Mouse (Mus musculus): ENCODE results near the gene Amigo3.

Gene Amigo3

GRCm38 (mm10) chr9:108053665-108054225 lies 786 bp downstream of the Amigo3 start:
- no peak for DNase-seq

- DNase-seq = no peak
Measured at GRCm38 (mm10) chr9:108054331-108055040, 1.5 kb downstream of the Amigo3 start.

DNA sequence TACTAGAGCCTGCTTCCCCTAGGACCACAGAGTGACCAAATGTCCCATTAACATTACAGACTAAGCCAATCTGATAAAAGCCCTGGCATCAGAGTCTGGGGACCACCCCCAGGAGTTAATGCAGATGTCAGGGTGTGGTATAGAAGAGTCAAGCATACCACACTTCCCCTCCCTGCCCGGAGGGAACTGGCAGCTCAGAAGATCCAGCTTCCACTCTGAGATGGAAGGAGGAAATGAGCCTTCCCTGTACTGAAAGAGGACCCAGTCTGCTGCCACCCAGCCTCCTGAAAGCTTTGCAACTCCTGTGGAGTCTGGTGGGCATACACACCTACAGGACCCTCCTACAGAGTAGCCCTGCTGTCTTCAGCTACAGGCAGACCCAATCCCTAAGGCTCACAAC lies 2.1 kb downstream of the Amigo3 start:
- no peak for DNase-seq

DNA sequence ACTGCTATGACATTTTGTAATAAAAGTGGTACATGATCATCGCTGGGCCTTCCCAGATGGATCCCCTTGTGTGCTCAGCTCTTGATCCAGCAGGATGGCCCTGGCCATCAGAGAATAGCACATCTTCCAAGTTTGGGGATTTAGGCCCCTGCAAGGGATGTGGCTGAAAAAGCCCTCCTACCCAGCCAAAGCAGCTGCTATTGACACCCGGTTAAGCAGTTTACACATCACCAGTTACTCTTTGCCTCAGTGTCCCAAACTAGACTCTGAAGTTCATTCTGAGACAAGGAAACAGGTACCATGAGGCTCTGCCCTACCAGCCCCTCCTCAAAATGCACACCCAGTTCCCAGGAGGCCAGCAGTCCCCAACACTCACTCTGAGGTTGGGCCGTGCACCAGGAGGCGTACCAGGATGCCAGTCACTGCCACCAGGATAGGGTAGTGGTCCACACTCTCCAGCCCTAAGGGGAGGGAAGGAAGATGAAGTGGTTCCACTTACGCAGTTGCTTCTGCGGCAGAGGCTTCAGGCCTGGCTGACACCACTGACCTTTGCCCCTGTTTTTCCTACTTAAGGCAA lies 2.8 kb downstream of the Amigo3 start:
- DNase-seq = no peak

DNA sequence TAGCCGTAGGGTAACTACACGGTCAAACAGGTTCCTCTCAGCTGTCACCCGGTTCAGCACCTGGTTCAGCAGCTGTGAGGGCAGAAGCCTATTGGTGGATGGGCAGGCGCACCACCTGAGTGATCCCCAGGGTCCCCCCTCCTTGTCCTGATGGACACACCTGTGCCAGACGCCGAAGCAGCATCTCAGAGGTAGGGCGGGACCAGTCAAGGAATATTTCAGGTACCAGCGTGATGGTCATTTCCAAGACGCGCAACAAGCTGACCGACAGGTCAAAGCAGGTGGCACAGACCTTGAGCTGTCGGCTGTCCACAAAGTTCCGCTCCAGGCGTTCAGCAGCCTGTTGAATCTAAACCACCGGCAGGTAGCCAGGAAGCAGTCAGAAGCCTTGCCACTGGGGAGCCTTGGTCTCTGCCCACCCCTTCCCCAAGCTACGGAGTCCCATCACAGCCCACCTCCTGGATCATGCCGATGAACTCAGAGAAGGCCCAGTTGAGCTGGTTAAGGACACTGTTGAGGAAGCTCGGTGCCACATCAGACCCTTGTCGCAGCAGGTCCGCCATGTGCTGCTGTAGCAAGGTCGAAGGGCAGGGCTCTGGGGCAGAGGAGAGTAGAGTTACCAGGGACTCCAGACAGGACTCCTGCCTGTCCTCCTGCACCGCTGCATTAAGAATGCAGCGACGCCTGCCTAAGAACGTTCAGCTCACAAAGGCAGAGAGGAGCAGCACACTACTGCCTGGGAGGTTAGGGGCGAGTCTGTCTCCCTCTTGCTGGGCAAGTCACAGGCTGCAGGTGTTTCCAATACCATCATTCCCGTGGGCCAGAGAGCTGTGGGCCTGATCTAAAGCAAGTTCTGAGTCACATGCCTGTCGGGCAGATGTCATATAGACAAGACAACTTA lies 3.7 kb downstream of the Amigo3 start:
- DNase-seq = no peak

DNA sequence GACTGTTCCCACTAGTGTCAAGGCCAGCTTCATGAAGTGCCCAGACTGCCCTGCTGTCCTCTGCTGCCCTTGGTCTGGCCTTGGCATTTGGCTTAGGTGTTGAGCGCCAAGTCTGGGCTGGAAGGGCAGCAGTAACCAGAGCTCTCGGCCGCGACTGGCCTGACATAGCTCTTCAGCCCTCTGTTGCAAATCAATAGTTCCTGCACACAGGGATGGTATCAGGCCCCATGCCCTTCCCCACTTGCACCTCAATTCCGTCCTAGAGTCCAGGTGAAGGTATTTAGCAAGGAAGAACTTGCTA lies 4.3 kb downstream of the Amigo3 start:
- no peak for DNase-seq

- no peak for DNase-seq
Measured at GRCm38 (mm10) chr9:108058291-108058690, 5.3 kb downstream of the Amigo3 start.

- DNase-seq = no peak
Measured at GRCm38 (mm10) chr9:108062142-108062541, 9.2 kb downstream of the Amigo3 start.

DNA sequence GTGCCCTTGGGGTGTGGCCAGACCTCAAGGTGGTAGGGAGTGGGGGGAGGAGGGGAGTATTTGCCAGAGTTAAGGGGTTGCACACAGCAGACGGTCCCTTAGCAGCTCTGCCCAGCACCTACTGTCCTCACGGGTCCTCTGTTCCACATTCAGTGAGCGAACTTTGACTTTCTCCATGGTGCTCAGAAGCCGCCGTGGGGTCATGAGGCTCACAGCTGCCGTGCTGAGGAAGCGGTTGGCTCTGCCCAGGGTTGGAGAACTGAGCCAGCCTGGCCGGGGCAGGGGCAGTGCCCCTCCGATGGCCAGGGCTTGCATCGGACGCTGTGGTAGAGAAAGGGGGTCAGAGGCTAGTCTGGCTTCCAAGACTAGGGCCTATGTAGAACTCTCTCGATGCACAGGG lies 10.4 kb downstream of the Amigo3 start:
- no peak for DNase-seq

- peak; percentile 76 for DNase-seq
Measured at GRCm38 (mm10) chr9:108065491-108066011, 12.6 kb downstream of the Amigo3 start.

DNA sequence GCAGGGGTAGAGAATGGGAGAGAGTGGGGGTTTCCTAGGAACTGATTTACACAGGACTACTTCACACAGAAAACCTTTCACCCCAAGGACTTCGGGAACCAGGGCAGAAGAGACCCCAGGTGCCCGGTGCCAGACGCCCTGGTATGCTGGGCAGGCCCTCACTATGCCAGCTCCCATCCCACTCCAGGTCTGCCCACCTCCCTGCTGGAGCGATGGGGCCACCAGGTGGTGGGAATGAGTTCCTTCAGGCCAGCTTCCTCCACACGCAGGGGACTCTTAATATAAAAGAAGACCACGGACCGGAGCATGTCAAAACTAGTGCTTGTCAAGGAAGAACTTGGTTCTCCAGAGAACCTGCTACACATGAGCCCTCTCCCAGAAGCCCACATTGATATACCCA lies 14.2 kb downstream of the Amigo3 start:
- no peak for DNase-seq

DNA sequence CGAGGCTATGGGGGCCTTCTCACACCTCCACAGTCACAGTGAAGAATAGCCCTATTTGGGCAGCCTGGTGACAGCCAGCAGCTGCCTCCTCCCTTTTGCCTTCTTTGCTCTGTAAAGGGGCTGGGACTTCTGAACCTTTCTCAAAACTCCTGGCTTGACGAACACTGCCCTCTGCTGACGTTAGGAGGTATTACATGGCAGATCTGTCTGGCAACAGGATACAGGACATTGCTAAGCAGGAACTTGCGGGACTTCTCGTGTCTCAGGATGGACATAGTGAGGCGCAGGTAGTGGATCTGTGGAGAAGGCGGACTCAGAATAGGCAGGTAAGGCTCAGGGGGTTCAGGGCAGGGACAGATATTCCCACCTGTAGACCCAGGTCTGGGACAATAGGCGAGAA lies 14.9 kb downstream of the Amigo3 start:
- peak; percentile 85 for DNase-seq

GRCm38 (mm10) chr9:108069007-108069406 lies 16.0 kb downstream of the Amigo3 start:
- DNase-seq = no peak

DNA sequence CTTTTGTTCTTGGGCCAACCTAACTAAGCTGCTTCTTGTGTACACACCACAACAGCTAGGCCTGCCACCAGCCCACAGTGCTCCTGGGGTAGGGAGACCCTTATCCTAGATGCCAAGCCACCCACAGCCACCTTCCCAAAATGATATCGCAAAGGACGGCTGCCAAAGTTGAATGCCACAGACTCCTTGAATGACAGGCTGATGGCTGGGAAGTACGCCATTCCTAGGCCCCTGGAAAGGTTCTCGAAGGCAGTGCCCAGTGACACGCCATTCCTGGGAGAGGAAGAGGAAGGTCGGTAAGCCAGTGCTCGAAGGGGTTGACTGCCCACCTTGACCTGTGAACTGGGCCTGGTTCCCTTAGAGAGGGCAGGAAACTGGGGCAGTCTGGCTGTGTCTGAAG lies 16.6 kb downstream of the Amigo3 start:
- no peak for DNase-seq

- no peak for DNase-seq
Measured at GRCm38 (mm10) chr9:108071801-108072200, 18.8 kb downstream of the Amigo3 start.

DNA sequence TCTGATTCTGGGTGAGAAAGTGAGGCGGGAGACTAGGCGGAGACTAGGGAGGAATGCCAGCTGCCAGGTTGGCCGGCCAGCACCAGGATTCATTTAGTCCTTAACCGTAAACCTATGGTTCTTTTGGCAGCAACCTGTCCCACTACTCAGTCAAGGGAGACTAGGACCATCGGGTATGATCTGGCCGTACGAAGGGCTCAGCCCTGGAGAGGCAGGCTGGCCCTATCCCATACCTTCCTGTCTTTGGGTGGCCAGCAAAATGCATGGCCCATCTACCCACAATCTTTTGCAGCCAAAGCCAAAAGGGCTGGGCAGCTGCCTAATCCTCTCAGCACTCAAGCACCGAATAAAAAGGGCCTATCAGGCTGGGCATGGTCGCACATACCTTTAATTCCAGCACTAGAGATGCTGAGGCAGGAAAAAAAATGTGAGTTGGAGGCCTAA lies 19.5 kb downstream of the Amigo3 start:
- no peak for DNase-seq

- no peak for DNase-seq
Measured at GRCm38 (mm10) chr9:108073141-108073930, 20.4 kb downstream of the Amigo3 start.

DNA sequence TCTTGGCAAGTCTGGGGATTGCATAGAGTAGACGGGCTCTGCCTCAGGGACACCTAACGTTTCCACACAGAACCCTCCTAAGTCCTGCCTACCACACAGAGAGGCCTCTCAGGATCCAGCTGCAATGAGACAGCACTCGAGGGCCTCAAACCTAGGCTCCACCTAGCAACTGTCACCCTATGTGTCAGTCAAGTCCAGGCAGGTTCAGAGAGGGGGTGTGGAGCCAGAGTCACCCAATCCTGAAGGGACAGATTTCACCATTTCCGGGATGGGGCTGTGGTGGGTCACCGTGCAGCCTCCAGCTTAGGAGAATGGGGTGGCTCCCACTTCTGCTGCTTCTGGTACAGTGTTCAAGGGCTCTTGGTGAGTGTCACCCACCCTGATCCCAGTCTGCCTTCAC lies 27.2 kb downstream of the Amigo3 start, which contains the start of gene Mst1:
Gene Mst1 (plus strand): TSS at position 269 of the 400 bp plus-strand sequence.
- DNase-seq = no peak

DNA sequence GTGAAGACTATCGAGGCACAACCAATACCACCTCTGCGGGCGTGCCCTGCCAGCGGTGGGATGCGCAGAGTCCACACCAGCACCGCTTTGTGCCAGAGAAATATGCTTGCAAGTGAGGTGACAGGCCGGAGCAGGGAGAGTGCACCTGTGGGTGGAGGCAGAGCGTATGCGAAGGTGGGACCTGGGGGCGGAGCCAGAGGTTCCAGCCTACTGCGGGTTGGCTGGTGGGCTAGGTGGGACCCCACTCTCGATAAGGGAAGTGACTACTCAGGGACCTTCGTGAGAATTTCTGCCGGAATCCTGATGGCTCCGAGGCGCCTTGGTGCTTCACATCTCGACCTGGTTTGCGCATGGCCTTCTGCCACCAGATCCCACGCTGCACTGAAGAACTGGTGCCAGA lies 29.6 kb downstream of the Amigo3 start:
- DNase-seq = no peak

DNA sequence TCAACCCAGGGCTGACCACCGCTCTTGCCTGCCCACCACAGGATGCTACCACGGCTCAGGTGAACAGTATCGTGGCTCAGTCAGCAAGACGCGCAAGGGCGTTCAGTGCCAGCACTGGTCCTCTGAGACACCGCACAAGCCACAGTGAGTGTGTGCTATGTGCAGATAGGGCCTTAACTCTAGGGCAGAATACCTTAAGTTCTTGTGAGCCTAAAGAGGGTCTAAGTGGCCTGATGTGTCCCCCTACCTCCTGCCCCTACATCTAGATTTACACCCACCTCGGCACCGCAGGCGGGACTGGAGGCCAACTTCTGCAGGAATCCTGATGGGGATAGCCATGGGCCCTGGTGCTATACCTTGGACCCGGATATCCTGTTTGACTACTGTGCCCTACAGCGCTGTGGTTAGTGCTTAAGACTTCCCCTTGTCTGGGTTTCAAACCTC lies 30.1 kb downstream of the Amigo3 start, which contains the start of gene Rnf123:
Gene Rnf123 (minus strand): TSS at position 359 of the 444 bp plus-strand sequence.
- DNase-seq = no peak

GRCm38 (mm10) chr9:108083561-108083960 lies 30.6 kb downstream of the Amigo3 start:
- no peak for DNase-seq

DNA sequence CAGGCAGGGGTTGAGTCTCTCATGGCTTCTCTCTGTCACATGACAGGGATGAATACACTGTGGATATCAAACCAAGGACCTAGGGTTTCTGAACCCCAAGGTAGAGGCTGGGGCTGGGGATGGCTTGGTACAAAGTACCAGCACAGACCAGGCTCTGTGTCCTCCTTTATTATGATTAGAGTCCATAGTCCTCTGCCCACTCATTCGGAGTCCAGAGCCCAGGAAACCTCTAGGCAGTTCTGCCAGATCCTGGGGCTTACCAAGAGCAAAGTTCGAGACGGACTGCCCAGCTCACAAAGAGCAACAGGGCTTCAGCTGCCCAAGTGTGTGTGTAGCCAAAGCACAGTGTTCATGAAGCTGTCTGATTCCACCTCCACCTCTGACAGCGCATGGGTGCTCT lies 32.3 kb downstream of the Amigo3 start:
- DNase-seq = no peak

All from embryo, embryonic 11 days (tissue).